Mouse (Mus musculus) adrenal gland, adult 18-20 months (tissue): ENCODE results near the gene Gpx7. TPM values are rescaled to one million over a fixed set of nuclear protein-coding genes. Genes with fewer than 3 reads are reported as not detected.

ENCODE experiments used
- DNase-seq, 2 experiments: peaks; one replicate each; pipeline ENCODE4 v3.0.0; 2021 to 2022; ENCODE audit warnings: low spot score in 2 of 2
- long read RNA-seq, 2 experiments: library from polyadenylated mRNA; stranded (forward); transcript quantifications; one replicate each; pipeline ENCODE4 v2.0.0; 2021
- total RNA-seq, 2 experiments: library from RNA; stranded (reverse); gene quantifications; 1 replicate in 1 of 2; 2 replicates in 1 of 2; pipeline ENCODE4 v1.2.3; 2021

The Gpx7 gene
- total RNA-seq = 1 to 10 TPM; 4.3 TPM
- long read RNA-seq, experiment 1, transcript Gpx7-201 (3 exons, 1,289 nt) = major isoform, 6 of 7 reads
- long read RNA-seq, experiment 1, partial matches to known transcripts = 0 of 7 reads
- long read RNA-seq, experiment 1, other reads (novel, unspliced or antisense) = 1 of 7 reads
- long read RNA-seq, experiment 2, transcript Gpx7-201 (3 exons, 1,289 nt) = major isoform, 12 of 15 reads
- long read RNA-seq, experiment 2, partial matches to known transcripts = 2 of 15 reads
- long read RNA-seq, experiment 2, other reads (novel, unspliced or antisense) = 1 of 15 reads

GRCm38 (mm10) chr4:108406861-108407401 is at the start of gene Gpx7:
Gene Gpx7 (minus strand): TSS chr4:108406961.
- DNase-seq = no peak

GRCm38 (mm10) chr4:108456028-108456427 is 49.3 kb upstream of the Gpx7 start:
- DNase-seq = no peak

DNA sequence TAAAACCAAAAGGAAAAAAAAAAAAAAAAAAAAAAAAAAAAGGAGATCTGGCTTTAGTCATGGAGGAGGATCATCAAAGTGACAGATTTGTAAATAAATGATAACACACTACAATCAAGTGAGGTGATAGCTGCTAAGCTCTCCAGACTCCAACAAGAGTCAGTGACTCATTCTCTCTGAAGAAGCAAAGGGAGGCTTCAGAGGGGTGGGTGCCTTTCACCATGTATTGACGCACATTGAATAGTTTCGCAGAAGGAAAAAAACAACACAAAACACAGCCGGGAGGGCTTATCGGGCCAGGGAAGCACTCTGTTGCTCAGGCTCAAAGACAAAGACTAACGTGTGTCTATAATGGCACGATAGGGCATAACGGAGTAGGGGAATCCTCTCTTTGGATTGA is 41.3 kb upstream of the Gpx7 start:
- no peak for DNase-seq

DNA sequence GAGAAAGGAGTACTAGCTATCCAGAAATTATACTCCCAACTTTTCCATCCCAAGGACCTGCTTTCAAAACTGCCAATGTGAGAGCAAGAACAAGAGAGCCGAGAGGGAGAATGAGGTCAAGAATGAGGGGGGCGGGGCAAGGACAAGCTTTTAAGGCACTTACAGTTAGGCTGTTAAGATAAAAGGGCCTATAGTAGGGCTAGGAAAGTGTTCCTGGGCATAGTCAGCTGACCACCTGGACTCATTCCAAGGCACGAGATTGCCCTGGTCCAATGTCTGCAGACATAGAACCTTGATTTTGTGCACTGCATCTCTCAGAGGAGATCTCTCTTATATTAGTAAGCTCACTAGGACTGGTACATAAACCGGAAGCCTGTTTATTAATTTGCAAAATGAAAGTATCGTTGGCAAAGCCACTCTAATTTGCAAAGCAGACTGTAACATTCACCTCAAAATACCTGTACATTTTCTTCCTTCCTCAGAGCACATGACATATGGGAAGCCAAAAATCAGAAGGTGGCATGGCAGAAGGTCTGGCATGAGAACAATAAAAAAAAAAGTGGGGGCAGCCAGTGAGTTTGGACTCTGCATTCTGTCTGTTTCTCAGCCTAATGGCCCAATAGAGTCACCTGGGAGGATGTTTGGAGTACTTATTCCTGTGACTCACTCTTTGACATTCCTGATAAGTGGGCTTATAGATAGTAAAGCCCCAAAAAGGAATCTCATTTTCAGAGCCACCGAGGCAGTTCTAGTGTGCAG is 31.5 kb upstream of the Gpx7 start:
- DNase-seq = no peak

- DNase-seq = no peak
These were observed 29.5 kb upstream of the Gpx7 start for GRCm38 (mm10) chr4:108436225-108436624.

DNA sequence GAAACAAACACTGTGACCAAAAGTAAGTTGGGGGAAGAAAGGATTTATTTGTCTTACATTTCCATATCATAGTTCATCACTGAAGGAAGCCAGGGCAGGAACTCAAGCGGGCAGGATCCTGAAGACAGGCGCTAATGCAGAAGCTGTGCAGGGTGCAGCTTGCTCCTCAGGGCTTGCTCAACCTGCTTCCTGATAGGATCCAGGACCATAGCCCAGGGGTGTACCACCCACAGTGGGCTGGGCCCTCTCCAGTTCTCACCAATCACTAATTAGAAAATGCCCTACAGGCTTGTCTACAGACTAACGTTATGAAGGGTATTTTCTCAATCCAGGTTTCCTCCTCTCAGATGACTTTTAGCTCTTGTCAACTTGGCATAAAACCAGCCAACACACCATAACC is 28.9 kb upstream of the Gpx7 start:
- DNase-seq = no peak

DNA sequence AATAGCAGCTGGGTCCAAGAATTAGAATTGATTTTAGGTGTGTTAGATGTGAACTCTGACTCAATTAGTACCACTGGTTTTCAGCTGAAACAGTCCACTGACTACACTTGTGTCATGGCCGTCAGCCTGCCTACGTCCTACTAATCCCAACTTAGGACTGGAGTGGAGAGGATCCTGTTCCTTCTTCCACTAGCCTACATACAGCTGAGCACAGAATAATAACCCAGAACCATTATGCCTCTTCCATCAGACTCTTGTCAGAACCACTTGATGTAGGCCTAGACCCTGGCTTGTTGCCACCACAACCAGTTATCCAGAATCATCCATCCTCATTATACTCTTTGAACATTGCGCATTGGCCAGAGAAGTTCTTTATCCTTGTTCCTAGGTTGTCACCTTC is 28.0 kb upstream of the Gpx7 start:
- DNase-seq = no peak

GRCm38 (mm10) chr4:108434221-108434620 is 27.5 kb upstream of the Gpx7 start:
- DNase-seq = no peak

DNA sequence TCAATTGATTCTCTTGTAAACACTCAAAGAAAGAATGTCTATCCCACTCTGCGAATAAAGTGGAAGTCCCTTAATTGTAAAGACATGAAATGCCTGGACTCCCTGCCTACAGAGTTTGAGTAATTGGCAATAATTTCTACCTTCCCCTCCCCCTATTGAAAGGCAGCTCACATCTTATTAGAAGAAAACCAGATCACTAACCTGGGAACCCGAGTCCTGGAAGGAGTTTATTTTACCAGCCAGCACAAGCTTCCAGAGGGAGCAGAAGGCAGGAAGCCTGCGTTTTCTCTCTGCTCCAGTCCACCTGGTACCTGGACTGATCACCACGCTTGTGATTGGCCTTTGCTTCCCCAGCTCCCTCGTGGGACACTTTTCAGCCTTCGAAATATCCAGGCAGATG is 26.6 kb upstream of the Gpx7 start:
- no peak for DNase-seq

- no peak for DNase-seq
These were observed 24.8 kb upstream of the Gpx7 start for GRCm38 (mm10) chr4:108431561-108431936.

DNA sequence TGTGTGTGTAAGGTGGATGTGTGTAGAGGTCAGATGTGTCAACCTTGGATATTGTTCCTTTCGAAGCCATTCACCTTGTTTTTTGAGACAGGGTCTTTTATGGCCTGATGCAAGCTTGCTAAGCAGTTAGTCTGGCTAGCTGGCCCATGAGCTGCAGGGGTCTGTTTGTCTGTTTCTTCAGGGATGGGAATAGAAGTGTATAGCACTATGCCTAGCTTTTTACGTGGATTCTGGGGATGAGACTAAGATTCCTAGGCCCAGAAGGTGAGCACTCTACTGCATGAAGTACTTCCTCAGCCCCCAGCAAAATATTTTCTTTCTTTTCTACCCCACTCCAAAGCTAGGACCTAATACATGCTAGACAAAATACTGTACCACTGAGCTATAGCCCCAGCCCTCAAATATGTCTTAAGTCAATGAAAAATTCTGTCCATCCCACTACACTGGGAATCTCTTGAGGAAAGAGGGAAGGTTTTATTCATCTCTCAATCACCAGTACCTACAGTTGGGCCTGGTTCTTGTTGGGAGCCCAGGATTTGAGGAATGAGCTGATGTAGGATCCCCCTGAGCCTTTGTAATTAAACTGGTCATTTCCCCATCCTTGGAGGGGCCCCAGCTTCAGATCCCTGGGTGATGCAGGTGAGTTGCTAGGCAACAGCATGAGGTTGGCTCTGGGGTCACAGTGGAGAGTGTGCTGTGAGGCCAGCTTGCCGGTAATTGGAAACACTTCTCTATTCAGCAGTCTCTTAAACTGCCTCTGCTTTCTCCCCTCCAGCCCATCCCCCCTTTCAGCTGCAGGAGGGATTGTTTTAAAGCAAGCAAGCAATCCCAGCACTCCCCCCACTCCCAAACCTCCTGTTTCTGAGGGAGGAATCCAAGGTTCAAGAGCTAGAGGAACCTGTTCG is 24.1 kb upstream of the Gpx7 start:
- DNase-seq = no peak

- DNase-seq = no peak
These were observed 21.6 kb upstream of the Gpx7 start for GRCm38 (mm10) chr4:108428341-108428721.

DNA sequence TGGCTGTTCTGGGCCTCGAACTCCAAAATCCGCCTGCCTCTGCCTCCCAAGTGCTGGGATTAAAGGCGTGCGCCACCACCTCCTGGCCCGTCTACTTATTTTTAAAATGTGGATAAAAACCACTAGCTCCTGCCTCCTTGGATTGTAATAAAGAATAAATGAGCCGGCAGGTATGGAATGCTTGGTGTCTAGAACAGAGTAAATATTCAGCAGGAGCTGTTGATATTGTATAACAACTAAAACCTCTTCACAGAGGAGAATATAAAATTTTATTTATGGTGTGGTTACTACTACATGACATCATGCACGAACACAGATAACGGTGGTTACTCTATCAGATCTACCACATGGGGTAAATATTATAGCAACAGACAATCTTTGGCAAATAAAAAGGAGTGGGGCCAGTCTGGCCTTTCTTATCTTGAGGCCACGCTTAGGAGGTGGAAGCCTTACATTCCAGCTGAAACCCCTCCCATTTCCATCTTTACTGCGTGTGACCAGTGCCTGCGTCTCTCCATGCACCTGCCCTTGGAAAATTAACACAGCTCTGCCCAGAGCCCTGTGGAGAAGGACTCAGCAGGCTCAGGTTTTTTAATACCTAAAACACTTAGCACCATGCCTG is 21.1 kb upstream of the Gpx7 start:
- no peak for DNase-seq

DNA sequence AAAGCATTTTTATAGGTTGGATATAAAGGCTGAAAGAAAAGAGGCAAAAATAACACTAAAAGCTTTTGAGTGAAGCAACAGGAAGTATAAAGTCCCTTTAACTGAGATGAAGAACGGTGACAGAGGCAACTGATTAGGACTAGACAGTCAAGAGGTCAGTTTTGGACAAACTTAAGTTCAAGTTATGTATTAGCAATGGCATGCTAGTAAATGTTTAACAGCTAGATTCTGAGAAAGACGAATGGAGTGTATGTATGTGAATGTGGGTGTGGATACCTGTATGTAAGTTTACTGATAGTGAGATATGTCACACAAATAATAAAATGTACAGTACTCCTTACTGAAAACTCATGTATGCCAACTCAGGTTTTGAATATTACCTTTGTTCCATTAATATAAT is 17.8 kb upstream of the Gpx7 start:
- DNase-seq = no peak

DNA sequence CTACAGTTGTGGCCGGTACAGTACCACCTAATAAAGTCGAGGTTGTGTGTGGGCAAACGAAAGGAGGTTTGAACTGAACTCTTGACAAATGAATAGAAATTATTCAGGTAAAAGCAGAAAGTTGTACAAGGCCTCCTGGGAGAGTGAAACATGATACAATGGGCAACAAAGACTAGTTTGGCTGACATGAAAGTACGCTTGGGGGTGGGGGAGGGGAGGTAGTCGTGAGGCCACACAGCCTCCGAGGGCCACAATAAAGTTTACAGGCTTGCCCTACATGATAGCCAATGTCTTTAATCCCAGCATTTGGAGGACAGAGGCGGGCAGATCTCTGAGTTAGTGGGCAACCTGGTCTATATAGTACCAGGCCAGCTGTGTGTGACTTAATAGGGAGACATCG is 860 bp upstream of the Gpx7 start:
- DNase-seq = no peak

- DNase-seq = peak; percentile 61 to 62
These were observed 462 bp downstream of the Gpx7 start for GRCm38 (mm10) chr4:108406138-108406860.

- DNase-seq = peak in 1 of 2 experiments; percentile 5
These were observed 1.0 kb downstream of the Gpx7 start for GRCm38 (mm10) chr4:108405766-108406137.

GRCm38 (mm10) chr4:108403861-108404635 is 2.7 kb downstream of the Gpx7 start:
- DNase-seq = no peak

DNA sequence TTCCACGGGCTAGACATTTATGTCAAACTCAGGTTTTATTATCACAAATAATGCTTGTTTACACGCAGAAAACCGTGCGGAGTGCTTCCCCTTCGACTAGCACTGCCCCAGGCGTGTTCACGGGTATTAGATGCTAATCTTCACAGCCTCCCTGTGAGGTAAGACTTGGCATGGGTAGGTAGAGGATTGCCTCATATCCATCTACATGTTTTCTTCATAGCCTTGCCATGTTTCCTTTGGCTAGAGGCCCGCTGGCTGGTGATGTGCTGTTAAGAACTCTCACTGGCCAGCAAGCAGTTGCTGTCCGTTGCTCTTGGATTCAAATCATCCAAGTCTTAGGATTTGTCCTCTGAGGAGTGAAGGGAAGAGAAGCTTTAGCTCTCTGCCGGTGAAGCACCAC is 6.4 kb downstream of the Gpx7 start:
- DNase-seq = no peak

DNA sequence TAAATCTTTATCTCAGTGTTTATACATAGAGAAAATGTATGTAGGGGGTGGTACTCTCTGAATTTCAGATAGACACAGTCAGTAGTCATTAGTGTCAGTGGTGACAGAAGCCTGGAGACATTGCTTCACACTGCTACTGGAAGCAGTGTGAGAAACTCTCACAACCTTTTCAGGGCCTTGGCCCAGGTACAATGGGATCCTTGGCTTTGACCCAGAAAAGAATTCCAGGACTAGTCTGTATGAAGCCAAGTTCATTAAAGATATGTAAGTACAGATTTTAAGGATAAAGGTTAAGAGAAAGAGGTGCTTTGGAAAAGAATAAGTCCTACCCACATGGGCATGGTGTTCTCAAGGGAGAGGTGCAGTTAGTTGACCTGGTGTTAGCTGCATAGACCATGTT is 12.5 kb downstream of the Gpx7 start:
- DNase-seq = no peak
